Mouse (Mus musculus) neural tube, embryonic 12.5 days (tissue): ENCODE results near the gene Naif1. TPM values are rescaled to one million over a fixed set of nuclear protein-coding genes. Genes with fewer than 3 reads are reported as not detected.

ENCODE experiments used
- ATAC-seq: fragments of 200-750 bp; cut with Nextera tagmentation; 2 replicates; pipeline ENCODE4 v1.8.0; 2017; ENCODE audit warnings: low read depth, mild to moderate bottlenecking, moderate TSS enrichment, moderate library complexity; ENCODE audit not compliant: low FRiP score
- H3K27ac ChIP-seq: fragments of 300-500 bp; sonication (generic); 2 replicates; pipeline ENCODE4 v1.5.1; 2016
- H3K27me3 ChIP-seq: fragments of 300-500 bp; sonication (generic); replicated peaks from 2 replicates; pipeline ENCODE4 v1.6.1; 2016; ENCODE audit warnings: mild to moderate bottlenecking
- H3K36me3 ChIP-seq: fragments of 300-500 bp; sonication (generic); 2 replicates; pipeline ENCODE4 v1.6.1; 2016; ENCODE audit warnings: mild to moderate bottlenecking
- H3K4me1 ChIP-seq: fragments of 300-500 bp; sonication (generic); 2 replicates; pipeline ENCODE4 v1.6.1; 2016
- H3K4me2 ChIP-seq: fragments of 300-500 bp; sonication (generic); replicated peaks from 2 replicates; pipeline ENCODE4 v1.6.1; 2016; ENCODE audit warnings: mild to moderate bottlenecking
- H3K4me3 ChIP-seq: fragments of 300-500 bp; sonication (generic); 2 replicates; pipeline ENCODE4 v1.5.1; 2016
- H3K9ac ChIP-seq: fragments of 300-500 bp; sonication (generic); 2 replicates; pipeline ENCODE4 v1.6.1; 2016; ENCODE audit warnings: mild to moderate bottlenecking
- H3K9me3 ChIP-seq: fragments of 300-500 bp; sonication (generic); 2 replicates; pipeline ENCODE4 v1.6.1; 2016; ENCODE audit warnings: mild to moderate bottlenecking
- WGBS: fragments of 180-500 bp; shearing (Covaris S2); methylation state at CpG from one replicate; pipeline ENCODE4 v1.1.7; 2016; 5-methylcytosine and 5-hydroxymethylcytosine counted together
- polyA plus RNA-seq: library from polyadenylated mRNA; unstranded; fragments of >200 nt; fragmentation: Nextera tagmentation; extraction: Ambion mirVana; gene quantifications from 2 replicates; pipeline ENCODE4 v1.2.1, GENCODE M21; 2016

Gene Naif1
- polyA plus RNA-seq, 1 experiment from 2014 or later, result 6.0 TPM

GRCm38 (mm10) chr2:32493301-32493701, 43.0 kb downstream of the Naif1 start:
- Histone ChIP-seq H3K27ac (no peak overlapping the region), H3K4me3 (no peak overlapping the region), H3K4me2 (no peak overlapping the region), H3K36me3 (no peaks in the 10 kb centered on the region), H3K9me3 (no peaks in the 10 kb centered on the region), H3K4me1 (no peaks in the 10 kb centered on the region), H3K27me3 (no peaks in the 10 kb centered on the region; the same call in 1 of the 2 replicates), H3K9ac (no peak overlapping the region)
- WGBS, result 82% methylated on average over 12 of the region's 12 CpGs
- no peak for ATAC-seq

- no peaks in the 10 kb centered on the region; the same call in 1 of the 2 replicates for H3K27me3 ChIP-seq
- H3K4me3 ChIP-seq, result no peak overlapping the region
- no peak overlapping the region for H3K9ac ChIP-seq
- no peak for ATAC-seq
- 70% methylated on average over 2 of the region's 2 CpGs for WGBS
- H3K27ac ChIP-seq, result no peak overlapping the region
- no peak overlapping the region for H3K4me2 ChIP-seq
- H3K4me1 ChIP-seq, result no peaks in the 10 kb centered on the region
- peaks cover 6% of the 10 kb centered on the region; the same call in 1 of the 2 replicates for H3K9me3 ChIP-seq
- no peaks in the 10 kb centered on the region for H3K36me3 ChIP-seq
Observed at GRCm38 (mm10) chr2:32494522-32494921, 44.3 kb downstream of the Naif1 start.

GRCm38 (mm10) chr2:32495185-32495726, 45.0 kb downstream of the Naif1 start:
- whole genome bisulfite sequencing, result 85% methylated on average over 20 of the region's 20 CpGs
- H3K4me3 ChIP-seq, result no peak overlapping the region
- H3K27ac ChIP-seq, result no peak overlapping the region
- H3K9ac ChIP-seq, result no peak overlapping the region
- peaks cover 6% of the 10 kb centered on the region; the same call in 1 of the 2 replicates for H3K9me3 ChIP-seq
- H3K36me3 ChIP-seq, result no peaks in the 10 kb centered on the region
- no peaks in the 10 kb centered on the region; the same call in 1 of the 2 replicates for H3K27me3 ChIP-seq
- H3K4me1 ChIP-seq, result no peaks in the 10 kb centered on the region
- ATAC-seq, result no peak
- H3K4me2 ChIP-seq, result no peak overlapping the region

DNA sequence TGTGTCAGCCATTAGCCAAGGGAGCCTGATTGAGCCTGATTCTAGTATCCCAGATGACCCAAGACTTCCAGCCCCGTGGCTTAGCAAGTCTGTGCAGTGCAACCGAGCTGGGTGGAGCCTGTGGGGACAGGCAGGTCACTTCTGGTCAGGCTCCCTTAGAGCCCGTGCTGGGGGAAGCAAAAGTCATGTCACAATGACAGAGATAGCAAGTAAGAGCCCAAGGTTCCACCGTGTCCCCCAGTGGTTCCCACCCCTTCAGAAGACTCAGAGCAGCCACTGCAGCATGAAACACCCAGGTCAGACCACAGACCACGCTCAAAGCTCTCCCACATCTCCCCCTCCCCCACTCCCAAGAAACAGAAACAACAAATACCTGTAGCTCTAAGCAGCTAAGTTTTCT, 45.9 kb downstream of the Naif1 start:
- Histone ChIP-seq H3K4me2 (no peak overlapping the region), H3K9ac (no peak overlapping the region), H3K9me3 (peaks cover 6% of the 10 kb centered on the region; the same call in 1 of the 2 replicates), H3K4me3 (no peak overlapping the region), H3K27ac (no peak overlapping the region), H3K4me1 (no peaks in the 10 kb centered on the region), H3K27me3 (no peaks in the 10 kb centered on the region; the same call in 1 of the 2 replicates), H3K36me3 (no peaks in the 10 kb centered on the region)
- 72% methylated on average over 5 of the region's 5 CpGs for WGBS
- no peak for ATAC-seq

DNA sequence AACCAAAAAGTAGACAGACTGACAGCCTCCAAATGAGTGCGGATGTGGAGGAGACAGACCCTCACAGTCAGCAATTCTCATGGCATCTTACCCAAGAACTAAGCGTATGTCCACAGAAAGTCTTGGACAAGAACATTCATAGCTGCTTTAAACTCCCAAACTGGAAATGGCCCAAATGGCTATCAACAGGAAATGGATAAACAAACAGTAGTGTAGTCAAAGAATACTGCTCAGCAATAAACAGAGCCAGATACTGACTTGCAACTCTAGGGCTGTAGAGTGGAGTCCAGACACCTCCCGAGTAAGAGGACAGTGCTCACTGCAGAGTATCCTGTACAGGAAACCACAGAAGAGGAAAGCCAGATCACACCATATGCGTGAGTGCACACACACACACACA, 49.1 kb downstream of the Naif1 start:
- ATAC-seq, result no peak

GRCm38 (mm10) chr2:32500461-32500860, 50.2 kb downstream of the Naif1 start:
- no peak for ATAC-seq
- H3K9ac ChIP-seq, result no peak overlapping the region
- 78% methylated on average over 5 of the region's 5 CpGs for WGBS

More for the DNA sequence above, 49.1 kb downstream of the Naif1 start:
- H3K4me2 ChIP-seq, result no peak overlapping the region
- H3K9ac ChIP-seq, result no peak overlapping the region
- H3K36me3 ChIP-seq, result no peaks in the 10 kb centered on the region
- no peak overlapping the region for H3K4me3 ChIP-seq
- H3K27ac ChIP-seq, result no peak overlapping the region
- peaks cover 6% of the 10 kb centered on the region; the same call in 1 of the 2 replicates for H3K9me3 ChIP-seq
- no peaks in the 10 kb centered on the region for H3K27me3 ChIP-seq
- H3K4me1 ChIP-seq, result no peaks in the 10 kb centered on the region
- 89% methylated on average over 4 of the region's 4 CpGs for WGBS

GRCm38 (mm10) chr2:32501754-32502324, 51.6 kb downstream of the Naif1 start:
- H3K27ac ChIP-seq, result no peak overlapping the region

More at GRCm38 (mm10) chr2:32500461-32500860, 50.2 kb downstream of the Naif1 start:
- H3K27me3 ChIP-seq, result no peaks in the 10 kb centered on the region
- no peak overlapping the region for H3K27ac ChIP-seq
- no peaks in the 10 kb centered on the region for H3K36me3 ChIP-seq
- H3K9me3 ChIP-seq, result peaks cover 6% of the 10 kb centered on the region; the same call in 1 of the 2 replicates
- H3K4me1 ChIP-seq, result no peaks in the 10 kb centered on the region
- no peak overlapping the region for H3K4me2 ChIP-seq
- no peak overlapping the region for H3K4me3 ChIP-seq

GRCm38 (mm10) chr2:32502843-32503242, 52.6 kb downstream of the Naif1 start:
- no peak overlapping the region for H3K9ac ChIP-seq
- no peak for ATAC-seq
- no peak overlapping the region for H3K4me2 ChIP-seq
- no peaks in the 10 kb centered on the region for H3K27me3 ChIP-seq
- WGBS, result 89% methylated on average over 12 of the region's 12 CpGs
- peaks cover 10% of the 10 kb centered on the region; the same call in 1 of the 2 replicates for H3K9me3 ChIP-seq
- H3K36me3 ChIP-seq, result no peaks in the 10 kb centered on the region
- no peak overlapping the region for H3K4me3 ChIP-seq
- H3K27ac ChIP-seq, result no peak overlapping the region
- no peaks in the 10 kb centered on the region; the same call in 1 of the 2 replicates for H3K4me1 ChIP-seq

More at GRCm38 (mm10) chr2:32501754-32502324, 51.6 kb downstream of the Naif1 start:
- 67% methylated on average over 5 of the region's 5 CpGs for WGBS
- ATAC-seq, result no peak
- Histone ChIP-seq H3K4me2 (no peak overlapping the region), H3K27me3 (no peaks in the 10 kb centered on the region), H3K9me3 (peaks cover 10% of the 10 kb centered on the region; the same call in 1 of the 2 replicates), H3K36me3 (no peaks in the 10 kb centered on the region), H3K9ac (no peak overlapping the region), H3K4me1 (no peaks in the 10 kb centered on the region), H3K4me3 (no peak overlapping the region)

GRCm38 (mm10) chr2:32503588-32503987, 53.3 kb downstream of the Naif1 start:
- 14% methylated on average over 3 of the region's 3 CpGs for WGBS
- Histone ChIP-seq H3K4me2 (no peak overlapping the region), H3K4me3 (no peak overlapping the region), H3K36me3 (no peaks in the 10 kb centered on the region), H3K27ac (no peak overlapping the region), H3K9me3 (peaks cover 8% of the 10 kb centered on the region; the same call in 1 of the 2 replicates), H3K4me1 (no peaks in the 10 kb centered on the region; the same call in 1 of the 2 replicates), H3K9ac (no peak overlapping the region), H3K27me3 (no peaks in the 10 kb centered on the region)
- ATAC-seq, result no peak

- no peak for ATAC-seq
- Histone ChIP-seq H3K27ac (no peak overlapping the region), H3K4me3 (no peak overlapping the region), H3K27me3 (no peaks in the 10 kb centered on the region), H3K4me1 (peaks cover 5% of the 10 kb centered on the region; the same call in 1 of the 2 replicates), H3K4me2 (no peak overlapping the region), H3K9ac (no peak overlapping the region), H3K36me3 (no peaks in the 10 kb centered on the region), H3K9me3 (0 out of 2 replicates have a peak, but pooled peaks cover 3% of the 10 kb centered on the region)
- WGBS, result 95% methylated on average over 2 of the region's 2 CpGs
Observed at GRCm38 (mm10) chr2:32505536-32505935, 55.3 kb downstream of the Naif1 start.
